Mouse (Mus musculus) E14TG2a.4 (cell line): ENCODE data around the gene Trex1.
A peak's percentile ranks its signal among the peaks of the same experiment; 100 is the strongest.

ENCODE experiments used
- H3K27me3 ChIP-seq: 2 replicates; pipeline ENCODE4 v1.6.1; 2014; ENCODE audit warnings: low read length, control low read depth; ENCODE audit not compliant: insufficient read depth
- H3K36me3 ChIP-seq: 2 replicates; pipeline ENCODE4 v1.6.1; 2014; ENCODE audit warnings: low read length, control low read depth; ENCODE audit not compliant: insufficient read depth
- H3K4me1 ChIP-seq: replicated peaks from 2 replicates; pipeline ENCODE4 v1.6.1; 2014; ENCODE audit warnings: low read depth, low read length, control low read depth
- H3K4me3 ChIP-seq: replicated peaks from 2 replicates; pipeline ENCODE4 v1.5.1; 2014; ENCODE audit warnings: mild to moderate bottlenecking, low read length
- H3K9me3 ChIP-seq: 2 replicates; pipeline ENCODE4 v1.6.1; 2014; ENCODE audit warnings: low read length, control low read depth
- CTCF ChIP-seq: conservative IDR thresholded peaks from 2 replicates; pipeline ENCODE4 v1.5.1; 2014; ENCODE audit warnings: low read length
- NANOG ChIP-seq: IDR thresholded peaks from 2 replicates; pipeline ENCODE4 v1.6.1; 2014; ENCODE audit warnings: borderline replicate concordance, low read length, mixed read lengths
- POU5F1 ChIP-seq: IDR thresholded peaks from 2 replicates; pipeline ENCODE4 v1.6.1; 2014; ENCODE audit warnings: low read length, borderline replicate concordance

The Trex1 gene

GRCm38 (mm10) chr9:109056916-109057315 lies 2.6 kb downstream of the Trex1 start:
- Histone ChIP-seq H3K9me3 (no peaks in the 10 kb centered on the region), H3K27me3 (no peaks in the 10 kb centered on the region)
- no peak for TF ChIP-seq NANOG
- TF ChIP-seq POU5F1, result no peak
- TF ChIP-seq CTCF, result no peak

GRCm38 (mm10) chr9:109056081-109056690 lies 3.3 kb downstream of the Trex1 start:
- Histone ChIP-seq H3K36me3 (peaks cover 42% of the 10 kb centered on the region), H3K4me3 (0 out of 2 replicates have a peak overlapping the region, but pooled peaks have one; percentile 1), H3K4me1 (peaks cover 94% of the 10 kb centered on the region), H3K9me3 (no peaks in the 10 kb centered on the region), H3K27me3 (no peaks in the 10 kb centered on the region)
- TF ChIP-seq NANOG, result no peak
- no peak for TF ChIP-seq CTCF
- no peak for TF ChIP-seq POU5F1

More at GRCm38 (mm10) chr9:109056916-109057315, 2.6 kb downstream of the Trex1 start:
- H3K4me3 ChIP-seq, result no peak overlapping the region
- H3K36me3 ChIP-seq, result peaks cover 46% of the 10 kb centered on the region
- peaks cover 91% of the 10 kb centered on the region for H3K4me1 ChIP-seq

- H3K4me3 ChIP-seq, result peak overlapping the region; percentile 41
- peaks cover 34% of the 10 kb centered on the region for H3K36me3 ChIP-seq
- peaks cover 96% of the 10 kb centered on the region for H3K4me1 ChIP-seq
- H3K27me3 ChIP-seq, result no peaks in the 10 kb centered on the region
- H3K9me3 ChIP-seq, result no peaks in the 10 kb centered on the region
- TF ChIP-seq CTCF (no peak), POU5F1 (no peak), NANOG (no peak)
Observed at GRCm38 (mm10) chr9:109055271-109056030, 4.1 kb downstream of the Trex1 start.

DNA sequence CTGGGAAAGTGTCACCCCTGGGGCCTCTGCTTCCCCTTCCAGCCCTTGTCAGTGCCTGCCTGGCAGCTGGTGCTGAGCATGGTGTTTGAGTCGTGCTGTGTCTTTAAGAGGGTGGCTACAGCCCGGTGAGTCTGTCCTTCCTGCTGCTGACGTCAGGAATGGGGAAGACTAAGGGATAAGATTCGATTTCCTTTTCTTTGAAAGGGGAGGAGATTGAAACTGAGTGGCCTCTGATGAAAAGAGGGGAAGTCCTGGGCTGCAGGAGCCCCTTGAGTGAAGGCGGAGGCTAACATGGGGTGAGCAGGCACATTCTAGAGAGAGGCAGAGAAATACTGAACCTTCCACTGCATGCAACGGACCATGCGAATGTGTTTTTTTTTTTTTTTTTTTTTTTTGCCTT lies 4.8 kb downstream of the Trex1 start:
- Histone ChIP-seq H3K36me3 (peaks cover 27% of the 10 kb centered on the region), H3K4me3 (peak overlapping the region; percentile 41), H3K9me3 (no peaks in the 10 kb centered on the region), H3K4me1 (peaks cover 96% of the 10 kb centered on the region), H3K27me3 (no peaks in the 10 kb centered on the region)
- TF ChIP-seq POU5F1 (no peak), CTCF (no peak), NANOG (no peak)

DNA sequence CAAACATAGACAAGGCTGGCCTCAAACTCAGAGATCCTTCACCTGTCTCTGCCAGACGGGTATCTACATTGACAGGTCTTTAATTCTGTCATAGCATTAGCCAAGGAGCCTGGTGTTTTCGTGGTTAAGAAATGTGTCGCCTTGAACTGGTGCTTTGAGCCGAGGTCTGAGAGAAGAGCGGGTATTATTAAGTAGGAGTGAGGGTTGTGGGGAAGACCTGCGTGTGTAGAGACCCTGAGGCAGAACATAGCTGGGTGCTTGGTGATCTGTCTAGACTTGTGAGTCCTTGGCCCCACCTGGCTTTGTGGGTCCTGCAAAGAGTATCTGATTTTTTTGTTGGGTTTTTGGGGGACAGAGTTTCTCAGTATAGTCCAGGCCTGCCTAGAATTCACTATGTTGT lies 5.7 kb downstream of the Trex1 start:
- Histone ChIP-seq H3K4me1 (peaks cover 96% of the 10 kb centered on the region), H3K9me3 (no peaks in the 10 kb centered on the region), H3K36me3 (peaks cover 27% of the 10 kb centered on the region), H3K4me3 (no peak overlapping the region), H3K27me3 (no peaks in the 10 kb centered on the region)
- TF ChIP-seq NANOG, result no peak
- TF ChIP-seq CTCF, result no peak
- TF ChIP-seq POU5F1, result no peak

DNA sequence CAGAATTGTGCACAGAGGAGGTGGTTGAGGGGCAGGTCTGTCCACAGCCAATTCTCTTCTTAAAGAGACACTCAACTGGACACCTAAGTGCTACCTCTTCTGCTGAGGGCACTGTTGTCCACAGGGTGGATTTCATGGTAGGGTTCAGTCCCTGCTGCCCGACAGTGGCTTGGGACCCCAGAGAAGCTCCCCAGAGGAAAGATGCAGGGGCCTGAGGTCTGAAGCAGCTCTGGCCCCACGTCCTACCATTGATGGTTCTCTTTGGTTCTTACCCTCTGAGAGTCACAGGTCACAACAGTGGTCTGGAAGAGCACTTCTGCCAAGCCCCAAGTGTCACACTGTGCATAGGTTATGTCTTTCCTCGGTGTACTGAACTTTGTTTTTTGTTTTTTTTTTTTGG lies 6.2 kb downstream of the Trex1 start:
- peaks cover 96% of the 10 kb centered on the region for H3K4me1 ChIP-seq
- H3K27me3 ChIP-seq, result no peaks in the 10 kb centered on the region
- TF ChIP-seq POU5F1 (no peak), CTCF (no peak), NANOG (no peak)
- H3K4me3 ChIP-seq, result no peak overlapping the region
- no peaks in the 10 kb centered on the region for H3K9me3 ChIP-seq
- H3K36me3 ChIP-seq, result peaks cover 27% of the 10 kb centered on the region

DNA sequence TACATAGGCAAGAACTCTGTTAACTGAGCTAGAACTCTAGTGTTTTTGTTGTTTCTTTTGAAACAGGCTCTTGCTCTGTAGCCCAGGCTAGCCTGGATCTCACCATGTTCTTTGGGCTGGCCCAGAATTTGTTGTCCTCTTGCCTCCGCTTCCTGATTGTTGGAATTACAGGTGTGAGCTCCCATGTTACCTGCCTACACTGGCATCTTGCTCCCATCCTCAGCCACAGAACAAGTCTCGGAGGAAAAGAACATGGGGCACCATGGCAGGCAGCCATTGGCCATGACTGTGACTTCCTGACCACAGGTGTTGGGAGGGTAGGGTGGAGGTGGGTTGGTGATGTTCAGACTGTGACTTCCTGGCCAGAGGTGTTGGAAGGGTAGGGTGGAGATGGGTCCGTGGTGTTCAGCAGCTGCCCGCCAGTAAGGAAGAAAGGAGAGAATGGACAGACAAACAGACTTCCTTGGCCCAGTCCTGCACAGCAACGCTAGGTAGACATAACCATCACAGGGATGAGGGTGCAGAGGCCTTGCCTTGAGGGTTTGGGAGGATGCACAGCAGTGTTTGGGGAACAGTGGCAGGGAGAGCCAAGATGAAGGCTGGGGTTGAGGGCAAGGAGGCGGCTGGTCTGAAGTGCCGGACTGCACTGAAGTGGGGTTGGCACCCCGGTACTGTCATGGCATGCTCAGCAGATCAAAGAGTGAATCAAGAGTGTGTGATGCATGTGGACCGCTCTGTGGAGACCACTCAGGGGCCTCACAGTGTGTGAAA lies 6.9 kb downstream of the Trex1 start:
- no peaks in the 10 kb centered on the region for H3K27me3 ChIP-seq
- peaks cover 21% of the 10 kb centered on the region for H3K36me3 ChIP-seq
- no peak overlapping the region for H3K4me3 ChIP-seq
- H3K4me1 ChIP-seq, result peaks cover 90% of the 10 kb centered on the region
- H3K9me3 ChIP-seq, result no peaks in the 10 kb centered on the region
- TF ChIP-seq POU5F1 (no peak), CTCF (no peak), NANOG (no peak)
